Mouse (Mus musculus) thymus, adult 2 months (tissue): ENCODE measurements around the gene Tuba8. TPM values are rescaled to one million over a fixed set of nuclear protein-coding genes. Genes with fewer than 3 reads are reported as not detected.
A peak's percentile ranks its signal among the peaks of the same experiment; 100 is the strongest.

Experiments used
- DNase-seq: peaks from one replicate; pipeline ENCODE4 v3.0.0; 2021
- H3K27ac ChIP-seq: fragments of 200-500 bp; 2 replicates; pipeline ENCODE4 v1.5.1; 2012; ENCODE audit warnings: low read length, control low read depth; ENCODE audit not compliant: control insufficient read depth, insufficient read depth
- H3K27me3 ChIP-seq: fragments of 200-500 bp; 2 replicates; pipeline ENCODE4 v1.6.1; 2012; ENCODE audit warnings: mild to moderate bottlenecking, low read length, moderate library complexity, mixed read lengths; ENCODE audit not compliant: control insufficient read depth, insufficient read depth
- H3K36me3 ChIP-seq: fragments of 200-500 bp; 2 replicates; pipeline ENCODE4 v1.6.1; 2012; ENCODE audit warnings: mild to moderate bottlenecking, low read length, moderate library complexity; ENCODE audit not compliant: control insufficient read depth, insufficient read depth
- H3K4me1 ChIP-seq: fragments of 200-500 bp; replicated peaks from 2 replicates; pipeline ENCODE4 v1.6.1; 2012; ENCODE audit warnings: low read length; ENCODE audit not compliant: control insufficient read depth, insufficient read depth
- H3K4me3 ChIP-seq: fragments of 200-500 bp; 2 replicates; pipeline ENCODE4 v1.5.1; 2012; ENCODE audit warnings: mild to moderate bottlenecking, low read length, control low read depth, moderate library complexity; ENCODE audit not compliant: control insufficient read depth, insufficient read depth
- CTCF ChIP-seq: fragments of 200-500 bp; IDR thresholded peaks from 2 replicates; pipeline ENCODE4 v1.5.1; 2012; ENCODE audit warnings: mild to moderate bottlenecking, control low read depth, low read length, moderate library complexity, borderline replicate concordance; ENCODE audit not compliant: control insufficient read depth, poor library complexity, insufficient read depth; ENCODE audit errors: extremely low read depth
- POLR2A ChIP-seq: fragments of 200-500 bp; IDR thresholded peaks from 2 replicates; pipeline ENCODE4 v1.6.1; 2012; ENCODE audit warnings: mild to moderate bottlenecking, low read length, control low read depth, moderate library complexity; ENCODE audit not compliant: control insufficient read depth, poor library complexity, insufficient read depth; ENCODE audit errors: extremely low read depth
- WGBS: fragments of 180-500 bp; shearing (Covaris S2); methylation state at CpG from one replicate; pipeline ENCODE4 v1.1.7; 2018; 5-methylcytosine and 5-hydroxymethylcytosine counted together
- polyA plus RNA-seq: library from polyadenylated mRNA; depleted of rRNA; stranded (reverse); fragments of >200 nt; gene quantifications from 2 replicates; pipeline ENCODE4 v1.2.3, GENCODE M21; 2012

The Tuba8 gene
- polyA plus RNA-seq, 1 experiment, result 4.3 TPM

DNA sequence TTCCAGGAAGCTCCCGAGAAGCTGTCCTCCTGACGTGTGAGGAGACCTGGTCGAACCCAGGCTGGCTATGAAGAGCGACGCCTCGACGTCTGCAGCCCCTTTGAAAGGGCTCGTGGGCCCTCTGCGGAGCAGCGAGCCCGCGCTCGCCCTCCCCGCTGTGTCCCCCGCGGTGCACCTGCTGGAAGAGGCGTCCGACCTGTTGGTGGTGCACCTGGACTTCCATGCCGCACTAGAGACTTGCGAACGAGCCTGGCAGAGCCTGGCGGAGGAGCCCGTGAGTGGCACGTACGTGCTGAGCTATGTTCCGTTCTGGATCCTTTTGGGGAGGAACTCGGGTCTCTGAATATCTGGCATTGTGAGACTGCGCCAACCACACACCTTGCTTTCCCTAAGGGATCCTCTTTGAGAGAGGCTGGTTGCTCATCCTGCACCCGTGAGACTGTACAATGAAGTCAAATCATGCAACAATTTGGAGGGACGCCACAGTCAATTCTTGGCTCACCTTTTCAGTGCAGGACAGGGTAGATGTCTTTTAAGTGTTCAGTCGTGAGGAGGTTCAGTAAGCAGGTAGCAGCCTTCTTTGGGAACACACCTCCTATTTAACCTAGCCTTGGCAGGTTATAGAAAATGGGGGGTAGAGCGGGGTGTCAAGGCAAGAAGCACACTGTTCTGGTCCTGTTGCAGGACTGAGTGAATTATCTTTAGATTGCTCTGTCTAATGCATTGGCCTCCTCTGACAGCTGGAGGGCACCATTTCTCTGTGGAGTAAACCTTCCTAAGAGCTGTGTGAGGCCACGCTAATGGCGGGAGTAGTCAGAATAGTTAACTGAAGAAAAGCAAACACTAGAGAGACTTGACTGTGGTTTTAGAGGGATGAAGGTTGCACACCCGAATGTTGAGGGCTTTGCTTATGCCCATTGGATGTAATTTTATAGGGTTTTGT, 26.0 kb upstream of the Tuba8 start:
- Histone ChIP-seq H3K27me3 (no peaks in the 10 kb centered on the region), H3K4me1 (peaks cover 14% of the 10 kb centered on the region), H3K36me3 (no peaks in the 10 kb centered on the region; the same call in 1 of the 2 replicates), H3K4me3 (peak overlapping the region; percentile 80), H3K27ac (peak overlapping the region; percentile 57)
- DNase-seq, result peak; percentile 79
- TF ChIP-seq CTCF (peak; percentile 46; the same call in 1 of the 2 replicates), POLR2A (no peak)
- WGBS, result under 1% methylated on average over 35 of the region's 35 CpGs

DNA sequence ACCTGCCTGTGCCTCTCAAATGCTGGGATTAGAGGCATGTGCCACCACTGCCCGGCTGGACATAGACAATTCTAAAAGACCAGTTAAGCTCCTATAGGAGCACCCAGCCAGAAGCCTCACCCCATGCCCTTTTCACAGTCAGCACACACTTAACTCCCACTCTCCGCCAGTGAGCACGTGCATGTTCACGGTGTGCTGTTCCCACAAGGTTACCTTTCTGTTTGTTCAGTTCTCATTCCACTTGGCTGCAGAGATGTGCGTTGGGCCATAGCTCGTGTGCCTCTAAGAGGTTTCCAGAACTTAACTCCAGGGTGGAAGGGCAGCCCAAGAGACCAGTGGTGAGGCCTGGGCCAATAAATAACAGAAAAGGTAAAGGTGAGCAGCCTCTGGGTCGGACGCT, 25.3 kb upstream of the Tuba8 start:
- Histone ChIP-seq H3K4me3 (no peak overlapping the region), H3K4me1 (peaks cover 14% of the 10 kb centered on the region), H3K27ac (no peak overlapping the region), H3K27me3 (no peaks in the 10 kb centered on the region), H3K36me3 (no peaks in the 10 kb centered on the region; the same call in 1 of the 2 replicates)
- 90% methylated on average over 8 of the region's 8 CpGs for WGBS
- TF ChIP-seq POLR2A, result no peak
- TF ChIP-seq CTCF, result no peak
- DNase-seq, result no peak

DNA sequence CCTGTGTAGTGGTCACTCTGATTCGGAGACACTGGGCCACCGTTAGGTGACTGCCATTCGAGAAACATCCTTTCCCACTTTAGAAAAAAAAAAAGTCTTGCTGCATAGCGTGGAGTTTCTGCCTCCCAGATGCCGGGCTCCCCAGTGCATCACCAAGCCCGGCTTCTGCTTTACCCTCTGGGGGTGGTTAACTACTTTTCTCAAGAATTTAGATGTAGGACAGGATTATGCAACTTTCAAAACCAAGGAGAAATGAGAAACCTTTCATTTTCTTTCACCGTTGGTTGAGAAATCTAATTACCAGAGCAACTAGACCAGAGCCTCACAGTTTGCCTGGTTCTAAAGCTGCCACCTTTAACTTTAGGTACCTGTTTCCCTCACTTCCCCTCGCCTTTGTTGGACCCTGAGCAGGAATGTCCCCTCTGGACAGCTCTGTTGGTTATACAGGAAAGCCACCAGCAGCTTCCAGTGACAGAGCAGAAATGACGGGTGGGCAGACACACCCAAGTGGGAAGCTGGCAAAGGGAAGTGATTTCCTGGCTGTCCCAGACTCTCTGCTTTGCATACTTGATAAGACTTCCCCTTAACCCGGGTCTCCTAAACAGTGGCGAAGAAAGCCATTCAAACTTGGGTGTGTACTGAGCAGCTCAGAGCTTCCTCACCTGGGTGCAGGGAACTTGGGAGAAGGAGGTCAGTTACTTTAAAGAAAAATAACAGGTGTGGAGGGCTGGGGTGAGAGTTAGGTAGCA, 19.1 kb upstream of the Tuba8 start:
- Histone ChIP-seq H3K27me3 (no peaks in the 10 kb centered on the region), H3K4me3 (no peak overlapping the region), H3K4me1 (peaks cover 28% of the 10 kb centered on the region), H3K36me3 (no peaks in the 10 kb centered on the region; the same call in 1 of the 2 replicates), H3K27ac (no peak overlapping the region)
- no peak for DNase-seq
- WGBS, result 84% methylated on average over 11 of the region's 11 CpGs
- no peak for TF ChIP-seq CTCF
- no peak for TF ChIP-seq POLR2A

DNA sequence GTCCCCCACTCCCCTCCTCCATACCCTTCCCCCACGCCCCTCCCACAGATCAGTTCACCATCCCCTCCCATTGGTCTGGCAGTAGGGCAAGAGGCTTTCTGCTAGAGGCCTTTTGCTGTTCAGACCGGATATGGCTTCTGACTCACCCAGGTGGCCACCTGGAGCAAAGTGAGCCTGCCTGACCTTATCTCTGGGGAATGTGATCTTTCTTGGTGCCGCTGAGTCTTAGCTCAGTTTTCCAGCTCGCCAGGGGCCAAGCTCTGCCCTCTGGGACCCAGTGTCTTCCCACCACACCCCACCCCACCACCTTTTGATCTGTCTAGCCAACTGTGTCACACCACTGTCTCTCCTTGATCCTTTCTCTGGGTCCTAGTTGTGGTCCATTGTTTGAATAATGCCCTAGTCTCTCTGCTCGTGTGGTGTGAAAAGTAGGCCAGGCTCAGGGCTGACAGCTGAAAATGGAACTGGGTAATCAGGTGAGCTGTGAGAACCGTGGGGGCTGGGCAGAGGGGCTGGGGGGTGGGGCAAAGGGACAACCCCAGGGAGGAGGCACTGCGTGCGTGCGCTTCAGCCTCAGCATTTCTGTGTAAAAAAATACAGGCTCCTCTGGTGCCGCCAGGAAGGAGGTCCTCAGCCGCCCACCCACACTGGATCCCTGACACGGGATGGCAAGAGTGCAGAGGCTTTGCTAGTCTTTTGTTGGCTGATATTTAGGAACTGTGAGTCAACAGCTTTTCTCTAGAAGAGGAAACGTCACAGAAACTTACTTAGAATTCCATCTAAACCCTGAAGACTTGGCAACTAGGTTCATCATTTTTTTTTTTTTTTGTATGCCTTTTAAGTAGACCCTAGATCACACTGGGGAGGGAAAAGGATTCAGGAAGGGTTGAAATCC, 16.2 kb upstream of the Tuba8 start:
- Histone ChIP-seq H3K4me1 (peaks cover 35% of the 10 kb centered on the region), H3K36me3 (no peaks in the 10 kb centered on the region; the same call in 1 of the 2 replicates), H3K27ac (peak overlapping the region; percentile 56; the same call in 1 of the 2 replicates), H3K27me3 (no peaks in the 10 kb centered on the region), H3K4me3 (no peak overlapping the region)
- 81% methylated on average over 13 of the region's 13 CpGs for WGBS
- no peak for DNase-seq
- TF ChIP-seq CTCF (no peak), POLR2A (no peak)

DNA sequence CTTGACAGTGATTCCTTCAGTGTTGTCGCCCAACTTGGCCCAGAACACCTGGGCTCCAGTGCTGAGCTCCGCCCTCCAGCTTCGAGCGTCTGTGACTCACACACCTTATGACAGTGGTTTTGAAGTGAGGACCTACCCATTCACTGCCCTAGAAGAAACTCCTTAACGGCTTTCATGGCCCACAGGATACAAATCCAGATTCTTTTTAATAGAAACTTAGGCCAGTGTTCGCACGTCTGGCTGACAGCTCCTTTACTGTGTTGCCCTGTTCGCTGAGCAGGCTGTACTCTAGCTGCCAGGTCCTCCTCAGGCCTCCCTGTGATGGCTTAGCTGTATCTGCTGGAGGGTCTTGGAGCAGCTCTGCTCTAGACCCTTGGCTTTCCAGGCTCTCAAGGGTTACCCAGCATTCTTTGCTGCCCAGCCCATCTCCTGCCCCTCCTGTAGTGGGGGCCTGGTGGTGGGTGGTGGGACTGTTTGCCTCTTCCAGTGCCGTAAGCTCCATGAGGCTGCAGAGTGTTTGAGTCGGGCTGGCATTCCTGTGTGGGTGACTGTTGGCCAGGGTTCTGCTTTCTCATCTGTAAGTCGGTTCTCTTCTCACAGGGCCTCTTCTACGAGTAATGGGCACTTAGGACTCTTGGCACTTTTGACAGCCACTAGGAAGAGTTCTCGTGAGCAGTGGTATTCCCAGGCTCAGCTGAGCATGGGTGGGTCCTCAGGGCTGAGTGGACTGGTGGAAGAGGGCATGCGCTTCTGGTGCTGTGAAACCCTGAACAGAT, 15.4 kb upstream of the Tuba8 start:
- DNase-seq, result no peak
- H3K4me1 ChIP-seq, result peaks cover 35% of the 10 kb centered on the region
- 94% methylated on average over 14 of the region's 14 CpGs for WGBS
- H3K27ac ChIP-seq, result peak overlapping the region; percentile 49; the same call in 1 of the 2 replicates
- H3K4me3 ChIP-seq, result no peak overlapping the region
- H3K36me3 ChIP-seq, result no peaks in the 10 kb centered on the region; the same call in 1 of the 2 replicates
- TF ChIP-seq CTCF (0 out of 2 replicates have a peak, but pooled peaks have one; percentile 20), POLR2A (no peak)
- no peaks in the 10 kb centered on the region for H3K27me3 ChIP-seq
